ENCODE assay signal across 18 mouse cellular contexts in genomic region chr14:101447857-101448256, GRCm38 (mm10).
"Had no signal": no experiment of that assay in that cellular context is flagged by ENCODE, and none has a peak within 500 bp of the region (broad histone marks: within the 10 kb centered on the region; RNA-seq: fewer than 3 reads in every experiment).

No protein-coding gene starts in this region.

- ATAC-seq: hindbrain, embryonic 16.5 days; inflammation-experienced regulatory T-cells, adult 6 months; intestine, embryonic 15.5 days; intestine, postnatal 0 days had no signal

- DNase-seq: gastrocnemius, postnatal 14 days; gastrocnemius, postnatal 36 days; heart, adult 18-20 months; heart, postnatal 10 days; heart, postnatal 4 days; kidney, adult 18-20 months; kidney, adult 8-10 months; kidney, postnatal 10 days; kidney, postnatal 25 days; kidney, postnatal 4 days; layer of hippocampus, adult 9-11 months; layer of hippocampus, postnatal 36 days; left cerebral cortex, postnatal 4 days; liver, embryonic 13.5 days had no signal
